In the genomic region with DNA sequence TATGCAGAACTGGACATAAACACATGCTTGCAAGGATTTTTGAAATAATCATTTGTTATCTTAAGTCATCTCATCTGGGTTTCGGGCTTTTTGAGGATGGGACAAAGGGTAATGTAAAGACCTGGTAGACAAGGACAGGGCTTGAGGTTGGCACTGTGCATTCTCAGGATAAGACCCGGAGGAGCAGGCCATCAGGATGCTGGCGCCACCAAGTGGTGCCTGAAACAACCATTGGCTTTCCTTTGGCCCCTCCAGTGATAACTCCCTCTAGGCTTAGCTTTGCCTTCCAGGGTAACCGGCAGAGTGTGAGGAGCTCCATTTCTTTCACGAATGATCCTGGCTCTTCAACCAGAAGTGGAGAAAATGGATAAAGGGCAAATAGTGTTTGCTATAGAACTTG, we compare ENCODE assay signal across 8 mouse cellular contexts. TPM values are rescaled to one million over a fixed set of nuclear protein-coding genes. Genes with fewer than 3 reads are reported as not detected.
DNase-seq lines count a peak whose midpoint lies in the region; ATAC-seq and TF ChIP-seq lines count a peak whose summit lies in the region.

No protein-coding gene starts in this region.

- no peak overlapping the region for H3K4me2 ChIP-seq in forebrain, postnatal 0 days (ENCODE audit: low read depth)
- H3K4me2 ChIP-seq in forebrain, embryonic 14.5 days (ENCODE audit: low read length): no peak overlapping the region
- H3K4me2 ChIP-seq in midbrain, embryonic 11.5 days: no peak overlapping the region
- no peak overlapping the region for H3K4me2 ChIP-seq in midbrain, embryonic 16.5 days (ENCODE audit: low read length)
- H3K4me2 ChIP-seq in liver, embryonic 14.5 days (ENCODE audit: low read depth): no peak overlapping the region

- H3K36me3 ChIP-seq in forebrain, postnatal 0 days (ENCODE audit: insufficient read depth): no peaks in the 10 kb centered on the region
- H3K36me3 ChIP-seq in forebrain, embryonic 14.5 days (ENCODE audit: control insufficient read depth, insufficient read depth, low read length): no peaks in the 10 kb centered on the region
- H3K36me3 ChIP-seq in midbrain, embryonic 11.5 days (ENCODE audit: control insufficient read depth, insufficient read depth, low read length): no peaks in the 10 kb centered on the region
- no peaks in the 10 kb centered on the region for H3K36me3 ChIP-seq in midbrain, embryonic 16.5 days (ENCODE audit: control insufficient read depth, insufficient read depth, low read length)
- no peaks in the 10 kb centered on the region for H3K36me3 ChIP-seq in liver, embryonic 14.5 days (replicated peaks; ENCODE audit: control insufficient read depth, insufficient read depth, low read depth)
- H3K36me3 ChIP-seq in forebrain, embryonic 10.5 days (replicated peaks): no peaks in the 10 kb centered on the region

- H3K4me3 ChIP-seq in forebrain, postnatal 0 days (ENCODE audit: low read depth, low read length): no peak overlapping the region
- no peak overlapping the region for H3K4me3 ChIP-seq in forebrain, embryonic 14.5 days (ENCODE audit: low read depth, low read length)
- no peak overlapping the region for H3K4me3 ChIP-seq in midbrain, embryonic 11.5 days (ENCODE audit: low read depth, low read length)
- no peak overlapping the region for H3K4me3 ChIP-seq in midbrain, embryonic 16.5 days (ENCODE audit: low read depth, low read length)
- no peak overlapping the region for H3K4me3 ChIP-seq in liver, embryonic 14.5 days (ENCODE audit: insufficient read depth in 1 of 2, low read depth in 2 of 2, low read length in 2 of 2)
- H3K4me3 ChIP-seq in forebrain, embryonic 10.5 days: no peak overlapping the region

- WGBS in forebrain, postnatal 0 days: 40% methylated on average over 5 of the region's 5 CpGs
- 35% methylated on average over 5 of the region's 5 CpGs for WGBS in forebrain, embryonic 14.5 days
- WGBS in midbrain, embryonic 11.5 days: 47% methylated on average over 5 of the region's 5 CpGs
- WGBS in midbrain, embryonic 16.5 days: 40% methylated on average over 5 of the region's 5 CpGs
- 32% methylated on average over 5 of the region's 5 CpGs for WGBS in liver, embryonic 14.5 days (ENCODE audit: insufficient replicate concordance)
- 42% methylated on average over 5 of the region's 5 CpGs for WGBS in forebrain, embryonic 10.5 days

- no peak for DNase-seq in forebrain, postnatal 0 days
- no peak for DNase-seq in forebrain, embryonic 14.5 days (ENCODE audit: low spot score)
- DNase-seq in midbrain, embryonic 11.5 days (ENCODE audit: low spot score, missing footprints): no peak
- peak; percentile 2 for DNase-seq in c-Kit-positive CD71-positive TER-119-positive erythroid progenitor cells, embryonic 14.5 days (ENCODE audit: low spot score)
- DNase-seq in liver, embryonic 14.5 days (ENCODE audit: low read depth in 3 of 3, low spot score in 3 of 3): no peak
- no peak for DNase-seq in T-cell, adult 2 months (ENCODE audit: low spot score)
- DNase-seq in forebrain, embryonic 10.5 days (ENCODE audit: extremely low spot score, low spot score): no peak

- no peaks in the 10 kb centered on the region for H3K4me1 ChIP-seq in forebrain, postnatal 0 days (ENCODE audit: insufficient read depth)
- no peaks in the 10 kb centered on the region for H3K4me1 ChIP-seq in forebrain, embryonic 14.5 days (ENCODE audit: control insufficient read depth, insufficient read depth, low read length)
- no peaks in the 10 kb centered on the region for H3K4me1 ChIP-seq in midbrain, embryonic 11.5 days (ENCODE audit: control insufficient read depth, insufficient read depth, low read length)
- no peaks in the 10 kb centered on the region for H3K4me1 ChIP-seq in midbrain, embryonic 16.5 days (ENCODE audit: control insufficient read depth, insufficient read depth, low read length)
- peaks cover 0 to 7% of the 10 kb centered on the region in 2 experiments; a peak in 2 of 4 replicates for H3K4me1 ChIP-seq in liver, embryonic 14.5 days (replicated peaks; ENCODE audit: control insufficient read depth in 2 of 2, insufficient read depth in 2 of 2, low read length in 1 of 2)
- H3K4me1 ChIP-seq in forebrain, embryonic 10.5 days: no peaks in the 10 kb centered on the region

- no peak overlapping the region for H3K9ac ChIP-seq in forebrain, postnatal 0 days
- no peak overlapping the region for H3K9ac ChIP-seq in forebrain, embryonic 14.5 days (ENCODE audit: low read length)
- H3K9ac ChIP-seq in midbrain, embryonic 11.5 days (ENCODE audit: low read length): no peak overlapping the region
- no peak overlapping the region for H3K9ac ChIP-seq in midbrain, embryonic 16.5 days (ENCODE audit: low read depth, low read length)
- H3K9ac ChIP-seq in liver, embryonic 14.5 days (replicated peaks): no peak overlapping the region

- no peaks in the 10 kb centered on the region for H3K9me3 ChIP-seq in forebrain, postnatal 0 days (ENCODE audit: low read length)
- no peaks in the 10 kb centered on the region for H3K9me3 ChIP-seq in forebrain, embryonic 14.5 days (replicated peaks; ENCODE audit: control insufficient read depth, low read length)
- no peaks in the 10 kb centered on the region for H3K9me3 ChIP-seq in midbrain, embryonic 11.5 days (ENCODE audit: control insufficient read depth, low read length)
- H3K9me3 ChIP-seq in midbrain, embryonic 16.5 days (replicated peaks; ENCODE audit: control insufficient read depth, low read length, poor library complexity, severe bottlenecking): no peaks in the 10 kb centered on the region
- H3K9me3 ChIP-seq in liver, embryonic 14.5 days (ENCODE audit: control insufficient read depth, low read length): no peaks in the 10 kb centered on the region
- no peaks in the 10 kb centered on the region for H3K9me3 ChIP-seq in forebrain, embryonic 10.5 days

- ATAC-seq in forebrain, postnatal 0 days: no peak
- no peak for ATAC-seq in forebrain, embryonic 14.5 days
- peak; percentile 55; the same call in 1 of the 2 replicates for ATAC-seq in midbrain, embryonic 11.5 days (ENCODE audit: low FRiP score)
- ATAC-seq in midbrain, embryonic 16.5 days: no peak
- no peak for ATAC-seq in liver, embryonic 14.5 days (ENCODE audit: insufficient read depth)

- H3K27ac ChIP-seq in forebrain, postnatal 0 days (ENCODE audit: low read depth, low read length): no peak overlapping the region
- H3K27ac ChIP-seq in forebrain, embryonic 14.5 days (ENCODE audit: low read depth, low read length): no peak overlapping the region
- no peak overlapping the region for H3K27ac ChIP-seq in midbrain, embryonic 11.5 days (ENCODE audit: low read depth, low read length)
- no peak overlapping the region for H3K27ac ChIP-seq in midbrain, embryonic 16.5 days (ENCODE audit: low read length)
- H3K27ac ChIP-seq in liver, embryonic 14.5 days: no peak overlapping the region
- H3K27ac ChIP-seq in forebrain, embryonic 10.5 days: no peak overlapping the region

- no peaks in the 10 kb centered on the region for H3K27me3 ChIP-seq in forebrain, postnatal 0 days (ENCODE audit: insufficient read depth, low read length)
- no peaks in the 10 kb centered on the region for H3K27me3 ChIP-seq in forebrain, embryonic 14.5 days (replicated peaks; ENCODE audit: control insufficient read depth, insufficient read depth, low read length)
- H3K27me3 ChIP-seq in midbrain, embryonic 11.5 days (ENCODE audit: control insufficient read depth, insufficient read depth, low read length): no peaks in the 10 kb centered on the region
- no peaks in the 10 kb centered on the region for H3K27me3 ChIP-seq in midbrain, embryonic 16.5 days (ENCODE audit: control insufficient read depth, insufficient read depth, low read depth, low read length)
- no peaks in the 10 kb centered on the region for H3K27me3 ChIP-seq in liver, embryonic 14.5 days (ENCODE audit: control insufficient read depth, insufficient read depth, low read length)
- H3K27me3 ChIP-seq in forebrain, embryonic 10.5 days (ENCODE audit: poor library complexity, severe bottlenecking): no peaks in the 10 kb centered on the region

- TF ChIP-seq EP300 in liver, embryonic 14.5 days (IDR thresholded peaks at IDR 0.05; ENCODE audit: low read depth): no peak

- peak; percentile 46 for TF ChIP-seq CTCF in forebrain, postnatal 0 days (IDR thresholded peaks at IDR 0.05; ENCODE audit: low read depth)
- TF ChIP-seq CTCF in liver, embryonic 14.5 days (IDR thresholded peaks at IDR 0.05; ENCODE audit: low read depth): peak; percentile 74

RNA-seq across cellular contexts. Expression of a gene that starts 38.0 kb away (rescaled TPM):
- 1.3 and 5.2 TPM in 2 replicates for total RNA-seq in forebrain, postnatal 0 days (2014; rRNA removed)
- 1.0 and 1.6 TPM in 2 replicates for polyA plus RNA-seq in forebrain, postnatal 0 days (2015; fragmentation: Nextera tagmentation; extraction: Ambion mirVana)
- polyA plus RNA-seq in forebrain, embryonic 14.5 days (2014; fragmentation: Nextera tagmentation; extraction: Ambion mirVana): 0.25 and 0.34 TPM in 2 replicates
- 0.72 and 0.75 TPM in 2 replicates for polyA plus RNA-seq in midbrain, embryonic 11.5 days (2014; fragmentation: Nextera tagmentation; extraction: Ambion mirVana)
- 0.61 and 1.0 TPM in 2 replicates for polyA plus RNA-seq in midbrain, embryonic 16.5 days (2015; fragmentation: Nextera tagmentation; extraction: Ambion mirVana)
- polyA plus RNA-seq in liver, embryonic 14.5 days (2012; rRNA removed): 27.4 and 34.6 TPM in 2 replicates
- polyA plus RNA-seq in liver, embryonic 14.5 days (2014; fragmentation: Nextera tagmentation; extraction: Ambion mirVana): 58.0 and 72.8 TPM in 2 replicates
- 0.17 and 0.36 TPM in 2 replicates for polyA plus RNA-seq in forebrain, embryonic 10.5 days (2016; fragmentation: Nextera tagmentation; extraction: Ambion mirVana)

Comparison
In these comparisons a context has a peak if more than half of its experiments do, and no peak if none do; other contexts are left out.
1. RNA of a gene that starts 38.0 kb away (polyA plus RNA-seq): 27.4 to 72.8 TPM in liver, embryonic 14.5 days; 0.61 to 1.0 TPM in midbrain, embryonic 16.5 days, 1.0 to 1.6 TPM in forebrain, postnatal 0 days, 0.72 to 0.75 TPM in midbrain, embryonic 11.5 days, 0.17 to 0.36 TPM in forebrain, embryonic 10.5 days and 0.25 to 0.34 TPM in forebrain, embryonic 14.5 days; every median in the first group is over 10 times any median in the second.